Mouse (Mus musculus) c-Kit-negative CD71-positive TER-119-positive erythroid progenitor cells, embryonic 14.5 days (primary cell): ENCODE measurements around the gene Pafah2.

Source experiments
- DNase-seq: peaks from one replicate; pipeline ENCODE4 v3.0.0-alpha.2; 2013; ENCODE audit warnings: low read depth, low spot score

The Pafah2 gene

GRCm38 (mm10) chr4:134395977-134396825, at the start of gene Pafah2:
Gene Pafah2 (plus strand): TSS chr4:134396320.
- DNase-seq: peak; percentile 50

DNA sequence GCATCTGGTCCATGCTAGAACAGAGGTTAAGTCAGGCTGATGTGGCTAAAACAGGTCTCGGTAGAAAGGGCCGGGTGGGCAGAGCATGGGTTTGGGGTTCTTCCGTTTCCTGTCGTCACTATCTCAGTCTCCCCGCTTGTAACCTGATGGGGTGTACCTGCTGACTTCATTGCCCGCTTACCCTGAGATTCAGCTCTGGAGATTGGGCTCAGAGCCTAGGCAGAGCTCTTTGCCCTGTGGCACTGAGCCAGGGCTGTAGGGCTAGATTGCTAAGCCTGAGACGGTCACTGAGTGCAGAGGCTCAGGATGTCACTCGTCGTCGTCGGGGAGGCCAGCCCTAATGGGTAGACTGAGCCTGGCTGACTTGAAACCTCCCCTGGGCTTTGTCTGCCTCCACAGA, 48.0 kb upstream of the Pafah2 start:
- DNase-seq: no peak

- no peak for DNase-seq
Measured at GRCm38 (mm10) chr4:134348545-134348944, 47.6 kb upstream of the Pafah2 start.

DNA sequence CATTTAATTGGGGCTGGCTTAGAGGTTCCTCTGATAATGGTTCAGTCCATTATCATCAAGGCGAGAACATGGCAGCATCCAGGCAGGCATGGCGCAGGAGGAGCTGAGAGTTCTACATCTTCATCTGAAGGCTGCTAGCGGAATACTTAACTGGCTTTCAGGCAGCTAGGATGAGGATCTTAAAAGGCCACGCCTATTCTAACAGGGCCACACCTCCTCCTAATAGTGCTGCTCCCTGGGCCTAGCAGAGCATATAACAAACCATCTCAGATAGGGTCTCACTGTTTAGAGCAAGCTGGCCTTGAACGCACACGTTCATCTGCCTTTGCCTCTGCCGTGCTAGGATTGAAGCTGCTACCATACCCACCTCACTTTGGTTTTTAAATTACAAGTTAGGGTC, 46.3 kb upstream of the Pafah2 start:
- DNase-seq: no peak

GRCm38 (mm10) chr4:134350641-134351040, 45.5 kb upstream of the Pafah2 start:
- DNase-seq: no peak

DNA sequence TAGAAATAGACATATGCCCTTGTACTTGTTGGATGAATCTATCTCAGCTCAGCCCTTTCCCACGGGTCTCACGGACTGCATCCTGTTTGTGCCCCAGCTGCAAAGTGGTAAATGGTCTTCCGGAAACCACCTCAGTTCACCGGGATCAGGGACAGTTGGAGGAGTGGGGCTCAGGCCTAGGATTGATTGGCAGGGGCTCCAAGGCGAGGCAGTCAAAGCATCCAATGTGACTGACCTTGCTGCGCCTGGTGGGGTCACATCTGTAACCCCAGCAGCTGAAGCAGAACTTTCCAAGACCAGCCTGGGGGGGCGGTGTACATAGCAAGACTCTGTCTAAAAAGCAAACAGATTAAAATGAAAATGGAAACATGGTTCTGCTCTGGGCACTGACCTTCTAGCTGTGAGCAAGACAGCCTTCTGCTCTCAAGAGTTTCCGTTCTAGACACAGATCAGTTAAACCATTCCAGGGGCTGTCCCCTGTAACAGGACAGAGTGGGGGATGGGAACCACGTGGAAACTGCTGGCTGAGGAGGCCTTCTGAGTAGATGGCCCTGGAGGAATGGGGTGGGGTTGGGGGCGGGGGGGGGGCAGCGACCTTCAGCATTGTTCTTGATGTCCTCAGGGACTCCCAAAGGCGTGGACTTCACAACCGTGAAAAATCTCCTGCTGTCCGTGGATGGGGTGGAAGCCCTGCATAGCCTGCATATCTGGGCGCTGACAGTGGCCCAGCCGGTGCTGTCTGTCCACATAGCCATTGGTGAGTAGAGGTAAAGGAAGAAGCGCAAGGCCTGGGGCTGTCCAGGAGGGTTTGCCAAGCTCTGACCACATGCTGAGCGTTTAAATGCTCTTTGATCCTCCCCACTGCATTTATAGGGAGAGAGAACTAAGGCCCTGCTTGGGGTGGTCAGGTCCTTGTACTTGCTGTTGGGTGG, 44.5 kb upstream of the Pafah2 start:
- DNase-seq: no peak

DNA sequence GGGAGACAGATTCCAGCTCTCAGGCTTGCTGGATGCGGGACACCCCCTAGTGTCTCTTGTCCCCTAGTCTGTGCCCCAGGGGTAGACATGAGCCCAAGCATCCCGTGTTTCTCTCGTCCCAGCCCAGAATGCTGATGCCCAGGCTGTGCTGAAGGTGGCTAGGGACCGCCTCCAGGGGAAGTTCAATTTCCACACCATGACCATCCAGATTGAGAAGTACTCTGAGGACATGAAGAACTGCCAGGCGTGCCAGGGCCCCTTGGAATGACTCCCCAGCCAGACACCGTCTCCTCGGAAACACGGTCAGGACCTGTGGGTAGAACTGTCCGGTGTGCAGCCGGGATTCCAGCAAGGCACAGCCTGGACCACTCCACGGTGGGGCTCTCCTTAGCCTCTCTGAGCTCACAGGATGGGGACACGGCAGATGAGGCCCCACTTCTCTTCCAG, 43.8 kb upstream of the Pafah2 start:
- no peak for DNase-seq

DNA sequence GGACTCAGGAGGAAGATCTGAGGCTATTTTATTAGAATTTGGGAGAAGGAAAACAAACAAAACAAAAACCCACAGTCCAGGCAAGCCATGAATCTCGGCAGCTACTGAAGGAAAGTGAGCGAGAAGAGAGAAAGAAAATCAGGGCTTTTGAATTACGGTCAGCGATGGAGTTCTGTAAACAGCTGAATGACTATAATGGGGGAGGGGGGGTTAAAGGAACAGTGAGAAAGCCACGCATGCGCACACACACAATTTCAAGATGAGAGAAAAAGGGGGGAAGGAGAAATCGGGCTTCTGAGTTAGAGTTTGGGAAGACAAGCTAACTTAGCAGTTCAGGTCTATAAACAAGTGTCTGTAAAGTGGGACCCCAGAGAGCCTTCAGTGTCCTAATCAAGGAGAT, 43.2 kb upstream of the Pafah2 start:
- DNase-seq: no peak

GRCm38 (mm10) chr4:134353527-134354409, 42.4 kb upstream of the Pafah2 start:
- no peak for DNase-seq

DNA sequence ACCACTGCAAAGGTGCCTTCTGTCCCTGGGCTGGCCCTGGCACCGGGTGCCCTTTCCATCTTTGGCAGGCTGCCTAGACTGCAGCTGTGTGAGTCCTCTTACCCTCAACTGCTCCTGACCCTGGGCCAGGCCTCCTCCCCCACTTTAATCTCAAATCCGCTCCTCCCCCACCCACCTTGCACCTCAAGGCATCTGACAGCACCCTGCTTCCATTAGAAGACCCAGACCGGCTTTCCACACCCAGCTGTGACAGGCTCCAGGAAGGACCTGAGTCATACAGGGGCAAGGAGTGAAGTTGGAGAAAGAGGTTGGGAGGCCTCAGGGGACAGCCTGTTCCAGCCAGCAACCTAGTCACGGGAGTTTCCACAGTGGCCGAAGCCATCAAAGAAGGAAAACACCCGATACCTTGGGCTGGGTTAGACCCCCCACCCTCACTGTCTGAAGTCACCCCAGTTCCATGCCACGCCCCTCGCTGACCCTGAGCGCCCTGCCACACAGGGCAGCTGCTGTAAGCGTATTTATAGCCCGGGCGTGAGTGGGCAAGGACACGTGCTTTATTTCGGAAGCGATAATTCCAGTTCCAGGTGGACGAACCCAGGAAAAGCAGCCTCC, 40.2 kb upstream of the Pafah2 start:
- DNase-seq: no peak

GRCm38 (mm10) chr4:134356591-134357460, 39.3 kb upstream of the Pafah2 start:
- DNase-seq: peak; percentile 9

DNA sequence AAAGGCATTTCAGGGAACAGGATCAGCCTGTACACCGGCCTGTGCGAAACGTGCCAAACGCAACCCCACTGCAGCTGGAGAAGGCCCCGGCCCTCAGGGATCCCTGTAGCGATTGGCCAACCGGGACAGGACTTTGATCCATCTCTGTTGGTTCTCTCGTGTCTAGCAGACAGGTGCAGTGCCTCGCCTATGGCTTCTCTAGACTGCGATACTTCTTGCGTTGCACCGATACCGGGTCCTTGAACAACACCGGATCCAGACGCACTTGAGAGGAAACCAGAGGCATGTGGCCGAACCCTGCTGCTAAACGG, 38.7 kb upstream of the Pafah2 start:
- no peak for DNase-seq

DNA sequence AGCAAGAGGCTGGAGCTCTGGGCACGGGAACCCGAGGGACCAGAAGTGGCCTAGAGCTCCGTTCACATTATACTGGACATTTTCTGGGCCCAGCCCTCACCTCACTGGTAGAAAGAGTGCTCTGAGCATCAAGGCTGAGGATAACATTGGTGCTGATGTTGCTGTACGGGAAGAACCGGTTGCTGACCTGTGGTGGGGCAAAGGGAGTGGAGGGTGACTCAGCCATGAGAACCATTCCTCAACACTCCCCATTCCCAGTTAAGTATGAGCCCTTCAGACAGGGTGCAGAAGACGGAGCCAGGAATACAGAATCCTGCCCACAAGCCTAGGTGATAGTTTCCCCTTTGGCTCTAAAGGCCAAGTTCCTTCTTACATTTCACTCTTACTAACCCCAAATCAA, 36.5 kb upstream of the Pafah2 start:
- DNase-seq: no peak

DNA sequence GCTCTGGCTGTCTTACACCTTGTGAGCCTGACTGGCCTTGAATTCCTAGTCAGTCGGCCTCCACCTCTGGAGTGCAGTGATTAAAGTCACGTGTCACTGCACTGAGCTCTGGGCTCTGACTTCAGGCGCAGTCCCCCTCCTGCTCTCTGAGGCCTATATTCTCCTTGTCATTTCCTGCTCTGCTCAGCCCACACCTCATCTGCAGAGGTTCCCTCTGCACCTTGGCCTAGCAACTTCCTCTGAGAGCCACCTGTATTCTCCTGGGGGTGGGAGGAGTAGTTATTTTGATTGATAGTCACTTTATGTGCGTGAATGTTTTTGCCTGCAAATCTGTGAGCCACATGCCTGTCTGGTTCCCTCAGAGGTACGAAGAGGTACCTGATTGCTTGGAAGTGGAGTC, 34.9 kb upstream of the Pafah2 start:
- DNase-seq: no peak

DNA sequence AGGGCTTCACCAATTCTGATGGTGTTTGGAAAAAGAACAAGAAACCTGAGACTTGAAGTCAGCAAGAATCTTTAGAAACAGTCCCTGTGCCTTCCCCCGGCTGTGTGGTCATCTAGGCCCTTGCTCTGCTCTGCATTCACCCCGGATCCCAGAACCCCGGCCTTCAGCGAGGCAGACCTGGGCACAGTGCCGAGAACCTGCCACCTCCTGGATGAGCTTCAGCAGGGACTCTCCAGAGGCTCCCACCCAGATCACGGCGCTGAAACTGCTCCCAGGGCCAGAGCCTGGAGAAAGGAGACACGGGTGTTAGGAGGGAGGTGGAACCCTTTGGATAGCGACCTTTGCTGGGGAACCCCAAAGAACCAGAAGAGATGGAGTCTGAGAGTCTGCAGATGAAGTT, 34.0 kb upstream of the Pafah2 start:
- DNase-seq: no peak

GRCm38 (mm10) chr4:134362586-134362985, 33.5 kb upstream of the Pafah2 start:
- no peak for DNase-seq

GRCm38 (mm10) chr4:134365280-134365679, 30.8 kb upstream of the Pafah2 start:
- DNase-seq: no peak

GRCm38 (mm10) chr4:134370649-134371221, 25.4 kb upstream of the Pafah2 start:
- no peak for DNase-seq

- DNase-seq: no peak
Measured at GRCm38 (mm10) chr4:134371316-134371855, 24.7 kb upstream of the Pafah2 start.

GRCm38 (mm10) chr4:134372294-134372747, 23.8 kb upstream of the Pafah2 start:
- DNase-seq: no peak
